Mouse (Mus musculus): ENCODE data around the gene Mst1.

Gene Mst1

GRCm38 (mm10) chr9:108080168-108080567 lies at the start of gene Mst1:
Mst1 (plus strand) TSS chr9:108080436.
- DNase-seq = peak in 1 of 2 experiments; percentile 22

DNA sequence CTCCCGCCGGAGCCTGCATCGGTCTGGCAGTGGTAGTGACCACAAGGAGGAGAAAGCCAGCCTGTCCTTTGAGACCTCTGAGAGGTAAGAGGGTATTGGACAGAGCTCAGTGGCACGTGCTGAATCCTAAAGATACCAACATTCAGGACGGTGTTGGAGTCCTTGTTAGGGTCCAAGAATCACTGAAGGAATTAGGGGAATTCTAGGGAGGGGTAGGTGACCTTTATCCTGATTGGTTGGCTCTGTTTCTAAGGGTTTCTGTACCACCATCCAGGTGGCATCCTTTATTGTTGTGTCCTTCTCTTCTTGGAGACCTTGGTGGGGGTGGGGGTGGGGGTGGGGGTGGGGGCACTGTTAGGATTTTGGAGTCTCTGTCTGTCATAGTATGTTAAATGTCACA lies 48.1 kb upstream of the Mst1 start:
- no peak for DNase-seq

DNA sequence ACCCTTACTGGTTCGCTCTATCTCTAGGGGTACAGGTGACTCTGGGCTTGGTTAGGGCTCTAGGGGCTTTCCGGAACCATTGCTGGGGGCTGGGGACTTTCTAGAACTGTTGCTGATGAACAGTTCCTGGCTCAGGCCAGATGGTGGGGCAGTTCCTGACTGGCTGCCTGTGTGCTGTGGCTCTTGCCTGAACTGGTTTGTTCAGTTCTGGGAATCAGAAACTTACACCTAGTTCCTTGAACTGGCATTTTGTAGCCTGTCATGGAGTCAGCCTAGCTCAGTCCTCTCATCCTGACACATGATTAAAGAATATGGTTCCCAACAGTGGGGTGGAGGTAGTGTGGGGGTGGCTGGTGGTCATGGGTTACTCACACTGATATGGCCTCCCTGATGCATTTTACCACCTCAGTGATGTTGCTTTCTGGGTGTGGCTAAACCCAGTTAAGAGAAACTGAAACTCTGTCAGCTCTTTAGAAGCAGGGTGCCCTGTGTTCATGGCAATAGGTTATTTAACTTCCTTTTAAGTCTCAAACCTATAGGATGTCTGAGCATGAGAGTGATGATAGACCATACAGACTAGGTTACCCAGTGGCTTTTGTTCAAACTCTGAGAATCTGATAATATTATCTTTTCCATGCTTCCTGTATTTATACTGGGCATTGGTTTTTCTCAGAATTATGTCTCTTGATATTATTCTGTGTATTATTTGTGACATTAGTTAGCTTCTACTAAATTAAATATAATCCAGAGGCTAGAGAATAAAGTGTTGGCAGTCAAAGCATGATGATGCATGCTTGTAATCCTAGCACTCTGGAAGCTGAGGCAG lies 44.7 kb upstream of the Mst1 start:
- DNase-seq = peak in 1 of 2 experiments; percentile 33

- no peak for DNase-seq
Measured at GRCm38 (mm10) chr9:108044751-108045492, 35.3 kb upstream of the Mst1 start.

- no peak for DNase-seq
Measured at GRCm38 (mm10) chr9:108046582-108046981, 33.7 kb upstream of the Mst1 start.

GRCm38 (mm10) chr9:108047601-108048565 lies 32.4 kb upstream of the Mst1 start:
- DNase-seq = no peak

- no peak for DNase-seq
Measured at GRCm38 (mm10) chr9:108048566-108048955, 31.7 kb upstream of the Mst1 start.

GRCm38 (mm10) chr9:108049016-108049455 lies 31.2 kb upstream of the Mst1 start, which contains the start of gene Gmppb:
Gmppb (plus strand) TSS chr9:108049242.
- peak; percentile 98 for DNase-seq

DNA sequence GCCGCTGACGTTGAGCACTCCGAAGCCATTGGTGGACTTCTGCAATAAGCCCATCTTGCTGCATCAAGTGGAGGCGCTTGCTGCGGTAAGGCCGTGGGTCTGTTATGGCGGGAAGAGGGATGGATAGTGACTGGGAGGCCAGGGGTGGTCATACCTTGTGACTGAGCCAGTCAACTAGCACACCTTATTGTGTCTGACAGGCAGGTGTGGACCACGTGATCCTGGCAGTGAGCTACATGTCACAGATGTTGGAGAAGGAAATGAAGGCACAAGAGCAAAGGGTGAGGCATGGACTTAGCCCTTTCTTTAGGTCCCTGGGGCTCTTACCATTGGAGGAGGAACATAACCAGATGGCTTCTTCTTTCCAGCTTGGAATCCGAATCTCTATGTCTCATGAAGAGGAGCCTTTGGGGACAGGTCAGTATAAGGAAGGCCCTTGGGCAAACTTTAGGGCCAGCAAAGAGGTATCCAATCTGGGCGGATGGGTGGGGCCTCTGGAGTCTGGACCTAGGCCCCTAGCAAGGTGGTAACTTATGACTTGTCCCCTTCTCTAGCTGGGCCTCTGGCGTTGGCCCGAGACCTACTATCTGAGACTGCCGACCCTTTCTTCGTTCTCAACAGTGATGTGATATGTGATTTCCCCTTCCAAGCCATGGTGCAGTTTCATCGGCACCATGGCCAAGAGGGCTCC lies 30.5 kb upstream of the Mst1 start:
- DNase-seq = no peak

- no peak for DNase-seq
Measured at GRCm38 (mm10) chr9:108051184-108051930, 28.9 kb upstream of the Mst1 start.

DNA sequence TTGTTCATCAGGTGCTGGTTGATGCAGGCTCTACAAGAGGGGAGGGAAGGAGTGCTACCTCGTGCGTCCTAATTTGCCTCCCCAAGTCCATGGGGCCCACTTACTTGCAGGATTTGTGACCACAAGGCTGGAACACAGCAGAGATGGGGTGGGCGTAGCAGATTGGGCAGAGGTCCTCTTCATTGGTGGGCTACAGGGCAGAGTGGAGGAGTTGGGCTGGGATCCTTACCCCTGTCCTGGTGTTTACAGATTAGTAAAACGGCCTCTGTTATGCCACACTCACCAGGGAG lies 28.4 kb upstream of the Mst1 start:
- DNase-seq = no peak

DNA sequence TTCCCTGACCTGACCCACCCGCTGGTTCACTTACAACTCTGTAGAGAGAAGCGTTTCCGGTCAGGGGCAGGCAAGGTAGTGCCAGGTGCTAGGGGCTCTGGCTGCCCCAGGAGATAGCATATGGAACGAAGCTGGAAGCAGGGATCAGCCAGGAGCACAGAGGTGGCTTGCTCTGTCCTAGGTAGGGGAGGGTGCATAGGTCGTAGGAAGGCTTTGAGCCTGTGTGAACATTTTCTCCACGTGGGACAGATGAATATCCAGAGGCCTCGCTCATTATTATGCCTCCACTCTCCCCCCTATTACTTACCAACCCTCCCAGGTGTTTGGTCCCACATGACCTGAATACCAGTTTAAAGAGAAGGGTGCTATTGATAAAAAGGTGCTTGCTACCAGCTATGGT lies 27.8 kb upstream of the Mst1 start:
- DNase-seq = no peak

GRCm38 (mm10) chr9:108052885-108053664 lies 27.2 kb upstream of the Mst1 start, which contains the start of gene Amigo3:
Amigo3 (plus strand) TSS chr9:108053159.
- peak; percentile 97 to 98 for DNase-seq

DNA sequence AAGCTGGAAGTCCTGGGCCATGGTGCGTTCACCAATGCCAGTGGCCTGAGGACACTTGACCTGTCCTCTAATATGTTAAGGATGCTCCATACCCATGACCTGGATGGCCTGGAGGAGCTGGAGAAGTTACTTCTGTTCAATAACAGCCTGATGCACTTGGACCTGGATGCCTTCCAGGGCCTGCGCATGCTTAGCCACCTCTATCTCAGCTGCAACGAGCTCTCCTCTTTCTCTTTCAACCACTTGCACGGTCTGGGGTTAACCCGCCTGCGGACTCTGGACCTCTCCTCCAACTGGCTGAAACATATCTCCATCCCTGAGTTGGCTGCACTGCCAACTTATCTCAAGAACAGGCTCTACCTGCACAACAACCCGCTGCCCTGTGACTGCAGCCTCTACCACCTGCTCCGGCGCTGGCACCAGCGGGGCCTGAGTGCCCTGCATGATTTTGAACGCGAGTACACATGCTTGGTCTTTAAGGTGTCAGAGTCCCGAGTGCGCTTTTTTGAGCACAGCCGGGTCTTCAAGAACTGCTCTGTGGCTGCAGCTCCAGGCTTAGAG lies 26.5 kb upstream of the Mst1 start:
- DNase-seq = no peak

DNA sequence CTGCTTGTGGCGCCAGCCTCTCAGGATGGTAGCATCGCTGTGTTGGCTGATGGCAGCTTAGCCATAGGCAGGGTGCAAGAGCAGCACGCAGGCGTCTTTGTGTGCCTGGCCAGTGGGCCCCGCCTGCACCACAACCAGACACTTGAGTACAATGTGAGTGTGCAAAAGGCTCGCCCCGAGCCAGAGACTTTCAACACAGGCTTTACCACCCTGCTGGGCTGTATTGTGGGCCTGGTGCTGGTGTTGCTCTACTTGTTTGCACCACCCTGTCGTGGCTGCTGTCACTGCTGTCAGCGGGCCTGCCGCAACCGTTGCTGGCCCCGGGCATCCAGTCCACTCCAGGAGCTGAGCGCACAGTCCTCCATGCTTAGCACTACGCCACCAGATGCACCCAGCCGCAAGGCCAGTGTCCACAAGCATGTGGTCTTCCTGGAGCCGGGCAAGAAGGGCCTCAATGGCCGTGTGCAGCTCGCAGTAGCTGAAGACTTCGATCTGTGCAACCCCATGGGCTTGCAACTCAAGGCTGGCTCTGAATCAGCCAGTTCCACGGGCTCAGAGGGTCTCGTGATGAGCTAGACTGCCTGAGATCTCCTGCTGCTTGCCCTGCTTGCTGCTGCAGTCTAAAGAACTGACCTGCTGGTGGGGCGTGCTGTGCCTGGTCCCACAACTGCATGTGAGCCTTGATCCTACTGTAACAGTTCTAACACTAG lies 25.8 kb upstream of the Mst1 start:
- no peak for DNase-seq

DNA sequence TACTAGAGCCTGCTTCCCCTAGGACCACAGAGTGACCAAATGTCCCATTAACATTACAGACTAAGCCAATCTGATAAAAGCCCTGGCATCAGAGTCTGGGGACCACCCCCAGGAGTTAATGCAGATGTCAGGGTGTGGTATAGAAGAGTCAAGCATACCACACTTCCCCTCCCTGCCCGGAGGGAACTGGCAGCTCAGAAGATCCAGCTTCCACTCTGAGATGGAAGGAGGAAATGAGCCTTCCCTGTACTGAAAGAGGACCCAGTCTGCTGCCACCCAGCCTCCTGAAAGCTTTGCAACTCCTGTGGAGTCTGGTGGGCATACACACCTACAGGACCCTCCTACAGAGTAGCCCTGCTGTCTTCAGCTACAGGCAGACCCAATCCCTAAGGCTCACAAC lies 25.2 kb upstream of the Mst1 start:
- no peak for DNase-seq

GRCm38 (mm10) chr9:108055661-108056237 lies 24.5 kb upstream of the Mst1 start:
- no peak for DNase-seq

DNA sequence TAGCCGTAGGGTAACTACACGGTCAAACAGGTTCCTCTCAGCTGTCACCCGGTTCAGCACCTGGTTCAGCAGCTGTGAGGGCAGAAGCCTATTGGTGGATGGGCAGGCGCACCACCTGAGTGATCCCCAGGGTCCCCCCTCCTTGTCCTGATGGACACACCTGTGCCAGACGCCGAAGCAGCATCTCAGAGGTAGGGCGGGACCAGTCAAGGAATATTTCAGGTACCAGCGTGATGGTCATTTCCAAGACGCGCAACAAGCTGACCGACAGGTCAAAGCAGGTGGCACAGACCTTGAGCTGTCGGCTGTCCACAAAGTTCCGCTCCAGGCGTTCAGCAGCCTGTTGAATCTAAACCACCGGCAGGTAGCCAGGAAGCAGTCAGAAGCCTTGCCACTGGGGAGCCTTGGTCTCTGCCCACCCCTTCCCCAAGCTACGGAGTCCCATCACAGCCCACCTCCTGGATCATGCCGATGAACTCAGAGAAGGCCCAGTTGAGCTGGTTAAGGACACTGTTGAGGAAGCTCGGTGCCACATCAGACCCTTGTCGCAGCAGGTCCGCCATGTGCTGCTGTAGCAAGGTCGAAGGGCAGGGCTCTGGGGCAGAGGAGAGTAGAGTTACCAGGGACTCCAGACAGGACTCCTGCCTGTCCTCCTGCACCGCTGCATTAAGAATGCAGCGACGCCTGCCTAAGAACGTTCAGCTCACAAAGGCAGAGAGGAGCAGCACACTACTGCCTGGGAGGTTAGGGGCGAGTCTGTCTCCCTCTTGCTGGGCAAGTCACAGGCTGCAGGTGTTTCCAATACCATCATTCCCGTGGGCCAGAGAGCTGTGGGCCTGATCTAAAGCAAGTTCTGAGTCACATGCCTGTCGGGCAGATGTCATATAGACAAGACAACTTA lies 23.6 kb upstream of the Mst1 start:
- DNase-seq = no peak
